Mouse (Mus musculus) stomach, postnatal 0 days (tissue): Measurements from ENCODE around the gene Gm9964. TPM values are rescaled to one million over a fixed set of nuclear protein-coding genes. Genes with fewer than 3 reads are reported as not detected.
A peak's percentile ranks its signal among the peaks of the same experiment; 100 is the strongest.
"Not testable (repeated sequence)": the region's sequence is repeated elsewhere in the genome, so short reads cannot be mapped to it uniquely, and the experiment has no call there.

Source experiments
- ATAC-seq: fragments of 200-750 bp; cut with Nextera tagmentation; 2 replicates; pipeline ENCODE4 v1.8.0; 2017; ENCODE audit not compliant: low FRiP score, low TSS enrichment
- DNase-seq: peaks from one replicate; pipeline ENCODE4 v3.0.0-alpha.2; 2016; ENCODE audit warnings: low spot score
- H3K27ac ChIP-seq: fragments of 300-500 bp; sonication (generic); replicated peaks from 2 replicates; pipeline ENCODE4 v1.5.1; 2014; ENCODE audit warnings: mild to moderate bottlenecking, control low read depth
- H3K27me3 ChIP-seq: fragments of 300-500 bp; sonication (generic); 2 replicates; pipeline ENCODE4 v1.6.1; 2014; ENCODE audit warnings: low read length; ENCODE audit not compliant: control insufficient read depth, insufficient read depth
- H3K36me3 ChIP-seq: fragments of 300-500 bp; sonication (generic); 2 replicates; pipeline ENCODE4 v1.6.1; 2014; ENCODE audit warnings: low read length, mixed read lengths; ENCODE audit not compliant: control insufficient read depth, insufficient read depth
- H3K4me1 ChIP-seq: fragments of 300-500 bp; sonication (generic); replicated peaks from 2 replicates; pipeline ENCODE4 v1.6.1; 2014; ENCODE audit warnings: antibody characterized with exemption; ENCODE audit not compliant: control insufficient read depth, insufficient read depth
- H3K4me2 ChIP-seq: fragments of 300-500 bp; sonication (generic); replicated peaks from 2 replicates; pipeline ENCODE4 v1.6.1; 2014; ENCODE audit warnings: low read depth, mild to moderate bottlenecking, control low read depth, moderate library complexity
- H3K4me3 ChIP-seq: fragments of 300-500 bp; sonication (generic); 2 replicates; pipeline ENCODE4 v1.5.1; 2014; ENCODE audit warnings: low read depth, low read length, control low read depth
- H3K9ac ChIP-seq: fragments of 300-500 bp; sonication (generic); 2 replicates; pipeline ENCODE4 v1.6.1; 2014; ENCODE audit warnings: mild to moderate bottlenecking, low read length, control low read depth, mixed read lengths
- H3K9me3 ChIP-seq: fragments of 300-500 bp; sonication (generic); 2 replicates; pipeline ENCODE4 v1.6.1; 2016; ENCODE audit warnings: low read length; ENCODE audit not compliant: control insufficient read depth
- CTCF ChIP-seq: IDR thresholded peaks from 2 replicates; pipeline ENCODE4 v1.5.1; 2016; ENCODE audit warnings: antibody characterized with exemption, low read depth, mild to moderate bottlenecking, moderate library complexity
- EP300 ChIP-seq: optimal IDR thresholded peaks from 2 replicates; pipeline ENCODE3; 2016; ENCODE audit warnings: antibody characterized with exemption
- WGBS: fragments of 180-500 bp; shearing (Covaris S2); extraction: QIAGEN DNeasy Blood & Tissue Kit; methylation state at CpG from one replicate; pipeline ENCODE4 v1.1.7; 2014; 5-methylcytosine and 5-hydroxymethylcytosine counted together
- polyA plus RNA-seq: library from polyadenylated mRNA; unstranded; fragments of >200 nt; fragmentation: Nextera tagmentation; extraction: Ambion mirVana; gene quantifications from 2 replicates; pipeline ENCODE4 v1.2.1, GENCODE M21; 2015

The Gm9964 gene
- polyA plus RNA-seq, 1 experiment from 2014 or later, result not detected

DNA sequence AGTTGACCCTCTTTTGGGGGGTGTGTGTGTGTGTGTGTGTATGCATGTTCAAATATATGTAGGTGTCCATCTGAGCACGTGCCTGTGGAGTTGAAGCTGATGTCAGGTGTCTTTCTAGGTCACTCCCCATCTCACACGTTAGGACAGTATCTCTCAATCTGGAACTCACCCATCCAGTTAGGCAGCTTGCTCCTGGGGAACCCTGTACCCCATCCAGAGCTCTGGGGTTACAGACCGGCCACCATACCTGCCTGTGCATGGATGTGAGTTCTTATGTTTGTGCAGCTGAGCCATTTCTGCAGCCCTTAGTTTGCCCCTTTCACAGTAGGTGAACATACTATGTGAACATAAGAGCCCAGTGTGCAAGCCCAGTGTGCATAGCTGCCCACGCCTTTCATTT, 23.7 kb downstream of the Gm9964 start:
- DNase-seq (peak; percentile 64), ATAC-seq (peak; percentile 81)
- Histone ChIP-seq H3K9ac (no peak overlapping the region), H3K9me3 (no peaks in the 10 kb centered on the region), H3K27me3 (no peaks in the 10 kb centered on the region), H3K36me3 (no peaks in the 10 kb centered on the region), H3K4me2 (no peak overlapping the region), H3K4me3 (no peak overlapping the region), H3K27ac (no peak overlapping the region), H3K4me1 (no peaks in the 10 kb centered on the region)
- TF ChIP-seq EP300 (no peak), CTCF (no peak)
- WGBS, result 54% methylated on average over 4 of the region's 4 CpGs

GRCm38 (mm10) chr11:79267171-79267570, 29.5 kb downstream of the Gm9964 start:
- WGBS, result 12% methylated on average over 1 of the region's 1 CpGs
- no peaks in the 10 kb centered on the region for H3K36me3 ChIP-seq
- no peak overlapping the region for H3K4me3 ChIP-seq
- no peak overlapping the region for H3K4me2 ChIP-seq
- no peak for DNase-seq
- ATAC-seq, result peak; percentile 80; the same call in 1 of the 2 replicates
- TF ChIP-seq CTCF (no peak), EP300 (no peak)
- peak overlapping the region; percentile 30; the same call in 1 of the 2 replicates for H3K27ac ChIP-seq
- H3K9me3 ChIP-seq, result no peaks in the 10 kb centered on the region
- H3K27me3 ChIP-seq, result no peaks in the 10 kb centered on the region
- no peak overlapping the region for H3K9ac ChIP-seq
- H3K4me1 ChIP-seq, result no peaks in the 10 kb centered on the region

DNA sequence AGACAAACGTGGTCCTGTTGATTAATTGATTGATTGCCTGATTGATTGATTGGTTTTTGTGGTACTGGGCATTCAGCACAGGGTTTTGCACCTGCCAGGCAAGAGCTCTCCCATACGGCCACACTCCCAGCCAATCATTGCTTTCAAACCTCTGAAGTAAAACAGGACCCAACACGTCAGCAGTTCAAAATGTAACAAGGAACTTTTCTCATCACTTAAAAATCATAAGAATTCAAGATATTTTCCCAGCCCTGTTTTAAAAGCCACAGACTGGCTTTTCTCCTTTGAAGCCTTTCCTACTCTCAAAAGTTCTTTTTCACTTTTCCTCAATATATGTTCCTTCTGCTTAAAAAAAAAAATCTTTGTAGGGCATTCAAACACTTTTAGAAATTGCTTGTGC, 32.3 kb downstream of the Gm9964 start:
- WGBS, result 35% methylated on average over 3 of the region's 3 CpGs
- Histone ChIP-seq H3K27ac (no peak overlapping the region), H3K9ac (no peak overlapping the region), H3K4me1 (no peaks in the 10 kb centered on the region), H3K4me3 (no peak overlapping the region), H3K4me2 (no peak overlapping the region), H3K27me3 (no peaks in the 10 kb centered on the region), H3K36me3 (no peaks in the 10 kb centered on the region), H3K9me3 (no peaks in the 10 kb centered on the region)
- no peak for DNase-seq
- TF ChIP-seq EP300 (no peak), CTCF (no peak)
- ATAC-seq, result no peak

GRCm38 (mm10) chr11:79260126-79260525, 36.6 kb downstream of the Gm9964 start:
- not testable (repeated sequence) for H3K4me3 ChIP-seq, ATAC-seq, H3K27me3 ChIP-seq, H3K4me2 ChIP-seq, H3K9ac ChIP-seq, H3K27ac ChIP-seq, DNase-seq, H3K9me3 ChIP-seq, H3K4me1 ChIP-seq, H3K36me3 ChIP-seq
- 86% methylated on average over 4 of the region's 4 CpGs for WGBS

- DNase-seq (no peak), ATAC-seq (no peak)
- Histone ChIP-seq H3K27ac (no peak overlapping the region), H3K36me3 (no peaks in the 10 kb centered on the region), H3K4me1 (no peaks in the 10 kb centered on the region), H3K9ac (no peak overlapping the region), H3K27me3 (no peaks in the 10 kb centered on the region), H3K4me3 (no peak overlapping the region), H3K9me3 (no peaks in the 10 kb centered on the region), H3K4me2 (no peak overlapping the region)
- 76% methylated on average over 6 of the region's 6 CpGs for WGBS
- TF ChIP-seq EP300 (no peak), CTCF (no peak)
These were observed 38.0 kb downstream of the Gm9964 start for GRCm38 (mm10) chr11:79258738-79259137.

- no peaks in the 10 kb centered on the region for H3K36me3 ChIP-seq
- DNase-seq (peak; percentile 93), ATAC-seq (peak; percentile 95)
- peak within 1 kb of the TSS; percentile 97 for H3K27ac ChIP-seq
- TF ChIP-seq EP300 (no peak), CTCF (no peak)
- no peaks in the 10 kb centered on the region for H3K9me3 ChIP-seq
- no peaks in the 10 kb centered on the region for H3K27me3 ChIP-seq
- 2% methylated on average over 50 of the region's 50 CpGs for WGBS
- peak within 1 kb of the TSS; percentile 95 for H3K4me3 ChIP-seq
- H3K9ac ChIP-seq, result peak within 1 kb of the TSS; percentile 94
- H3K4me2 ChIP-seq, result peak within 1 kb of the TSS; percentile 88
- no peaks in the 10 kb centered on the region for H3K4me1 ChIP-seq
These were observed 42.2 kb downstream of the Gm9964 start, which contains the start of gene Wsb1 for GRCm38 (mm10) chr11:79254391-79255098. TSS of gene Wsb1 (minus strand) at chr11:79254671.
